ENCODE assay signal across 8 mouse cellular contexts in the genomic region with DNA sequence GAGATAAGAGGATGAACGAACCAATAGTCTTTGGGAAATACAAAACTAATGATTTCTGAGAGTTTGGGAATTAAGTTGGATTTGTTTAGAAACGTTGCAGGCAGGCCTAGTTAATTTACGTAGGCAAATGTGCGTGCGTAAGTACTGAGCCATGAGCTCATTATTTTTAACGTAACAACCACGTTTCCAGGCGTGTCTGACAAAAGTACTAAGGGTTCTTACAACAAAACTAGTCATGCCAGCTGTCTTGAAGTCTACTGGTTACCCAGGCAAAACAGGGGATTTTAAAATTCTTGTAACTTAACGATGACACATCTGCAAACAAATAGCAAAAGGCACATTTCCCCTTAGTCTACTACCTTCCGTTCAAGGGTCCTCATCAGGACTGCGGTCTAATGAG. TPM values are rescaled to one million over a fixed set of nuclear protein-coding genes. Genes with fewer than 3 reads are reported as not detected.
DNase-seq lines count a peak whose midpoint lies in the region; ATAC-seq and TF ChIP-seq lines count a peak whose summit lies in the region.

No protein-coding gene starts in this region.

- peak overlapping the region; percentile 95 for H3K4me2 ChIP-seq in kidney, postnatal 0 days (ENCODE audit: low read length)
- H3K4me2 ChIP-seq in heart, postnatal 0 days (ENCODE audit: low read depth, low read length), result peak overlapping the region; percentile 93
- peak overlapping the region; percentile 75 for H3K4me2 ChIP-seq in midbrain, embryonic 12.5 days (replicated peaks)

- no peaks in the 10 kb centered on the region for H3K36me3 ChIP-seq in kidney, postnatal 0 days (ENCODE audit: insufficient read depth, low read length)
- H3K36me3 ChIP-seq in heart, postnatal 0 days (replicated peaks; ENCODE audit: control insufficient read depth, insufficient read depth, low read length), result no peaks in the 10 kb centered on the region
- H3K36me3 ChIP-seq in midbrain, embryonic 12.5 days, result no peaks in the 10 kb centered on the region

- H3K27ac ChIP-seq in kidney, postnatal 0 days, result no peak overlapping the region
- no peak overlapping the region for H3K27ac ChIP-seq in heart, postnatal 0 days (ENCODE audit: low read depth)
- no peak overlapping the region for H3K27ac ChIP-seq in midbrain, embryonic 12.5 days (replicated peaks)

- TF ChIP-seq EP300 in heart, postnatal 0 days (IDR thresholded peaks at IDR 0.05; ENCODE audit: low read depth), result no peak

- intact Hi-C loops in gastrocnemius, postnatal 14 days (cut with DNase I; ENCODE audit: low total_unique reads), result no loop called here

- H3K9me3 ChIP-seq in kidney, postnatal 0 days (replicated peaks; ENCODE audit: low read length), result no peaks in the 10 kb centered on the region
- H3K9me3 ChIP-seq in heart, postnatal 0 days (replicated peaks; ENCODE audit: control insufficient read depth, low read length), result no peaks in the 10 kb centered on the region
- H3K9me3 ChIP-seq in midbrain, embryonic 12.5 days, result no peaks in the 10 kb centered on the region

- peaks cover 4% of the 10 kb centered on the region; the same call in 1 of the 2 replicates for H3K27me3 ChIP-seq in kidney, postnatal 0 days (ENCODE audit: insufficient read depth, low read length)
- H3K27me3 ChIP-seq in heart, postnatal 0 days (ENCODE audit: control insufficient read depth, insufficient read depth, low read length), result peaks cover 22% of the 10 kb centered on the region; the same call in 1 of the 2 replicates
- peaks cover 49% of the 10 kb centered on the region for H3K27me3 ChIP-seq in midbrain, embryonic 12.5 days

- ATAC-seq in kidney, postnatal 0 days (replicated peaks; ENCODE audit: low FRiP score, low read depth), result no peak
- ATAC-seq in heart, postnatal 0 days (ENCODE audit: insufficient read depth, low read depth), result no peak
- no peak for ATAC-seq in midbrain, embryonic 12.5 days (ENCODE audit: low FRiP score, low read depth)

- 8% methylated on average over 11 of the region's 11 CpGs for WGBS in kidney, postnatal 0 days
- WGBS in heart, postnatal 0 days, result 12% methylated on average over 11 of the region's 11 CpGs
- 11% methylated on average over 11 of the region's 11 CpGs for WGBS in midbrain, embryonic 12.5 days

- no peak overlapping the region for H3K9ac ChIP-seq in kidney, postnatal 0 days (ENCODE audit: low read depth, low read length)
- no peak overlapping the region for H3K9ac ChIP-seq in heart, postnatal 0 days (replicated peaks; ENCODE audit: low read depth, low read length)
- H3K9ac ChIP-seq in midbrain, embryonic 12.5 days (replicated peaks), result no peak overlapping the region

- H3K4me1 ChIP-seq in kidney, postnatal 0 days (replicated peaks; ENCODE audit: insufficient read depth, low read length), result no peaks in the 10 kb centered on the region
- 0 out of 2 replicates have a peak, but pooled peaks cover 5% of the 10 kb centered on the region for H3K4me1 ChIP-seq in heart, postnatal 0 days (ENCODE audit: control insufficient read depth, insufficient read depth)
- H3K4me1 ChIP-seq in midbrain, embryonic 12.5 days, result peaks cover 6% of the 10 kb centered on the region; the same call in 1 of the 2 replicates

- peak; percentile 22 for DNase-seq in kidney, postnatal 0 days (ENCODE audit: low spot score)
- no peak for DNase-seq in kidney, postnatal 36 days
- DNase-seq in R1 (ENCODE audit: low read depth, low spot score), result peak; percentile 61
- peak; percentile 14 for DNase-seq in heart, postnatal 0 days (ENCODE audit: low spot score)
- DNase-seq in adrenal gland, postnatal 10 days, result no peak
- DNase-seq in gastrocnemius, postnatal 14 days, result no peak
- no peak for DNase-seq in testis, postnatal 14 days (ENCODE audit: low spot score)

- TF ChIP-seq CTCF in kidney, postnatal 0 days (IDR thresholded peaks at IDR 0.05; ENCODE audit: low read depth), result no peak
- no peak for TF ChIP-seq CTCF in heart, postnatal 0 days (IDR thresholded peaks at IDR 0.05; ENCODE audit: low read depth)

- peak overlapping the region; percentile 42 for H3K4me3 ChIP-seq in kidney, postnatal 0 days (replicated peaks; ENCODE audit: low read depth, low read length)
- peak overlapping the region; percentile 59 for H3K4me3 ChIP-seq in heart, postnatal 0 days (ENCODE audit: low read depth, low read length)
- peak overlapping the region; percentile 54 for H3K4me3 ChIP-seq in midbrain, embryonic 12.5 days

RNA-seq across cellular contexts. Expression of gene Fcgr4, which starts 15.5 kb away (rescaled TPM):
- 2.0 and 2.3 TPM in 2 replicates for polyA plus RNA-seq in kidney, postnatal 0 days (2015; fragmentation: Nextera tagmentation; extraction: Ambion mirVana)
- 0.23 and 1.7 TPM in 2 replicates for total RNA-seq in heart, postnatal 0 days (2014; rRNA removed; ENCODE audit: low replicate concordance)
- polyA plus RNA-seq in heart, postnatal 0 days (2015; fragmentation: Nextera tagmentation; extraction: Ambion mirVana), result 0.60 and 1.0 TPM in 2 replicates
- 0.19 TPM in 1 of 2 replicates, not detected in the other for polyA plus RNA-seq in midbrain, embryonic 12.5 days (2016; fragmentation: Nextera tagmentation; extraction: Ambion mirVana)
- 1 to 10 TPM in 1 of 2 experiments, under 1 TPM in 1; 0.85 to 1.2 TPM for total RNA-seq in adrenal gland, postnatal 10 days (2021)
- total RNA-seq in gastrocnemius, postnatal 14 days (2021), result not detected

RNA-seq across cellular contexts. Expression of gene Fcgr3, which starts 30.5 kb away (rescaled TPM):
- 12.1 and 13.2 TPM in 2 replicates for polyA plus RNA-seq in kidney, postnatal 0 days (2015; fragmentation: Nextera tagmentation; extraction: Ambion mirVana)
- total RNA-seq in heart, postnatal 0 days (2014; rRNA removed; ENCODE audit: low replicate concordance), result 11.8 and 13.7 TPM in 2 replicates
- 8.2 and 10.8 TPM in 2 replicates for polyA plus RNA-seq in heart, postnatal 0 days (2015; fragmentation: Nextera tagmentation; extraction: Ambion mirVana)
- 5.8 and 9.8 TPM in 2 replicates for polyA plus RNA-seq in midbrain, embryonic 12.5 days (2016; fragmentation: Nextera tagmentation; extraction: Ambion mirVana)
- total RNA-seq in adrenal gland, postnatal 10 days (2021), result 10 to 100 TPM in 1 of 2 experiments, 1 to 10 TPM in 1; 9.8 to 10.4 TPM
- total RNA-seq in gastrocnemius, postnatal 14 days (2021), result 1 to 10 TPM; 7.0 to 7.4 TPM

RNA-seq across cellular contexts. Expression of gene Fcgr2b, which starts 57.9 kb away (rescaled TPM):
- polyA plus RNA-seq in kidney, postnatal 0 days (2015; fragmentation: Nextera tagmentation; extraction: Ambion mirVana), result 6.4 and 8.0 TPM in 2 replicates
- total RNA-seq in heart, postnatal 0 days (2014; rRNA removed; ENCODE audit: low replicate concordance), result 1.4 and 9.7 TPM in 2 replicates
- 2.0 and 2.3 TPM in 2 replicates for polyA plus RNA-seq in heart, postnatal 0 days (2015; fragmentation: Nextera tagmentation; extraction: Ambion mirVana)
- polyA plus RNA-seq in midbrain, embryonic 12.5 days (2016; fragmentation: Nextera tagmentation; extraction: Ambion mirVana), result 0.27 and 0.33 TPM in 2 replicates
- total RNA-seq in adrenal gland, postnatal 10 days (2021), result 10 to 100 TPM; 12.4 to 22.3 TPM
- total RNA-seq in gastrocnemius, postnatal 14 days (2021), result 1 to 10 TPM; 3.0 to 3.4 TPM

Comparison
In these comparisons a context has a peak if more than half of its experiments do, and no peak if none do; other contexts are left out.
1. DNase-seq: peak in kidney, postnatal 0 days (single experiment), R1 (single experiment) and heart, postnatal 0 days (single experiment); none in kidney, postnatal 36 days (0 of 2), adrenal gland, postnatal 10 days (single experiment), gastrocnemius, postnatal 14 days (single experiment) and testis, postnatal 14 days (single experiment).
2. Peak in every context shown above with its lines, with median percentiles within 50 percentile points of each other: H3K4me2 ChIP-seq and H3K4me3 ChIP-seq.